Mouse (Mus musculus): ENCODE results near the gene Tmem248. TPM values are rescaled to one million over a fixed set of nuclear protein-coding genes. Genes with fewer than 3 reads are reported as not detected.

Gene Tmem248
- total RNA-seq (2022), result 10 to 100 TPM; 40.7 to 43.8 (median 41.8) TPM

DNA sequence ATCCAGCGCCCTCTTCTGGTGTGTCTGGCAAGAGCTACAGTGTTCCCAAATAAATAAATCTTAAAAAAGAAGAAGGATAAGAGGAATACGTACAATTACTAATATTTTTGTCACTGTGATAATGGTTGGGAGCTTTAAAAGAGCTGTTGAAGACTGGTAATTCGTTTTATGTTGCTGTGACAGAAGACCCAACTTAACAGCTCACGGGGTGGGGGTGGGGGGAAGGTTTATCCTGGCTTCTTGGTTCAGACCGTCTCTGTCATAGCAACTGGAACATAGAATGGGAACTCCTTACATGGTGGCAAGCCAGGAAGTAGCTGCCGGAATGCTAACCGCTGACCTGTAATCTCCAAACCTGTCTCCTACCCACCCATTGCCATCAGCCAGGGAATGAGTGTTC is at the start of gene Tmem248:
Tmem248 (plus strand) TSS at position 301 of the 400 bp plus-strand sequence.
- DNase-seq (ENCODE audit: low spot score in 2 of 2), result no peak

DNA sequence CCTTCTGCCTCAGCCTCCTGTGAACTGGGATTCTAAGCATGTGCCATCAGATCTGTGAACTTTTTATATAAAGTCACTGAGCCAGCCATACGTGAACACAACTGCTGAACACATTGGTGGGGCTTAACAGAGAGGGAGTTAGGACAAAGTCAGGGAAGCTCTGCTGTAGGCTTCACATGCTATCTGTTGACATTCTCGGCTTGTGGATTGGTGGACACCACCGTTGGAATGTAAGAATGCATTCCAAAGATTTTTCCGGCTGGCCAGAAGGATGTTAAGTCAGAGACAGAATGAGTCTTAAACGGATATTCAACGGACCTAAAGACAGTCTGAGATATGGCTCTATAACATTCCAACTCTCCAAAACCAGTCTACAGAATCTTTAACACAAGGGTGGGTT is 47.8 kb upstream of the Tmem248 start:
- DNase-seq (ENCODE audit: low spot score in 2 of 2), result no peak

DNA sequence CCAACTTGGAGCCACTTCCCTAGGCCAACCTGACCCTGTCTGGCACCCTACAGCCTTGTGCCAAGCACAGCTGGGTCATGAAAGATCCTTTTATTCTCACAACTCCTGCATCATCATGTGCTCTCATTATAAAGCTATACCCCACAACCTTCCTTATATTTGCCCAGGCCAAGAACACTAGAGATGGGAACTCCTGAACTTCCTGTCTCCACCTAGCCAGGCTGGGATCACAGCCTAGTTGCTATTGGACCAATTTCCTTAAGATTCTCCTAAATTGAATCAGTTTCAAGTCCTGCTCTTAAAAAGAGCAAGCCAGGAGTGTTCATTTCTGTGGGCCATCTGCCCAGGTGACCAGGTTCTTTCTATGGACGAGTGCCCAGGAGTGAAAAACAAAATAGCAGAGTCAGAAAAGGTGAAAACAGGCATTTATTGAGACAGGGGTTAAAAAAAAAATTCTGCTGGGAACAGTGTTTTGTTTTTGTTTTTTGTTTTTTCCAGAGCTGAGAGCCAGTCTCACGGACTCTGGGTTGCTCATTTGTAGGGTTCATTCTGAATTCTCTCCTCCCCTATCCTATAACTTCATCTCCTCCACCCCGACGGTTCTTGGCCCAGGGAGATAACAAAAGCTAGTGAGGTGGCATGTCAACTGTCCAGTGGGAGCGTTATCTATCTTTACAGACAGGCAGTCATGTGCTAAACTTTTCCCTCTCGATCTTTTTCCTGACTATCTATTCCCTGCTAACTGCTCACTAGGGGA is 46.0 kb upstream of the Tmem248 start:
- DNase-seq (ENCODE audit: low spot score in 2 of 2), result no peak

DNA sequence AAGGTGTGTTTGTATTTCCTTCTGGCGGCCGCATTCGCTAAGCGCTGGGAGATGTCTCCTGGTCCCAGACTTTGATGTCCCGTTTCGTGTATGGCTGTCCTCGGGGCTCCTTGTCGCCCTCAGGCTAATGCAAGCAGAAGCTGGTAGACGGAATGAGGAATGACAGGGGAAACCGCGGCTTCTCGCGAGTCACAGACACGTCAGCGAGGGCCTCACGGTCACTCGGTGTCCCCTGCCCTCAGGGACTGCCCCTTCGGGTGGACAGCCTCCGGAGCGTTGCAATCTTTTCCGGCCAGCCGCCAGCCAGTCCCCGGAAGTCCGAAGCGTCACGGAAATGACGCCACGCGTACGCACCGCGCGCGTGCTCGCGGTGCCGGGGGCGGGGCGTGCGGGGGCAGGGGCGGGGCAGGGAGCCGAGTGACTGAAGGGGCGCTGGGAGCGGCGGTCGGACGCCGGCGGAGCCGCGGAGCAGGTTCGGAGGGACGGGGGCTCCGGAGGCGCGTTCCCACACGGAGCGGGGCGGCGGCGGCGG is 45.4 kb upstream of the Tmem248 start, which contains the start of gene Rabgef1:
Rabgef1 (plus strand) TSS at position 376 of the 532 bp plus-strand sequence.
- peak; percentile 89 to 90 for DNase-seq (ENCODE audit: low spot score in 2 of 2)

DNA sequence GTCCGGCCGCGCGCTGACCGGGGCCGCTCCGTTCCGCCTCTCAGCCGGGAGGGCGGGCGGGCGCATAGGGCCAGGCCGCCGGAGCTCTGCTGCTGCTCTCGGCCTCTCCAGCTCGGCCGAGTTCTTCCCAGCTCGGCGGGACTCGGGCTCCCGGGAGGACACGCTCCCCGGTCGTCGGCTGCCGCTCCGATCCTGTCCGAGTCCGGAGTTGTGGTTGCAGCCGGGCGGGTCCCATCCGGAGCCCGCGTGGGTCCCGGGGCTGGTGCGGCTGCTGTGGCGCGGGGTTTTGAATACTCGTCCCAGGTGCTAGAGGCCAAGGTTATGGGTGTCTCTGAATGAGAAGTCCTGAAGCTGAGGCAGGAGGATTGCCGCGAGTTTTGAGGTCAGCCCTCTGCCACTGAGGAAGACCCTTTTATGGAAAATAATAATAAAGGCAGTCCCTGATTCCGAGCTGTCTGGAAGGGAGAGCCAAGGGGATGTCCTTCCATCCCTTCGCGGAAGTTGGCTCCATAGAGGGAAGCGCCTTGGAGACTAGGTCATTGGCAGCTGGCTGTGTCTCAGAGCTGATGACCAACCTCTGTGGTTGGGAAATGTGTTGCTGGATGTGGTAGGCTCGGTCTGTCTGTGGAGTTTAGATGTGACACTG is 44.8 kb upstream of the Tmem248 start:
- peak; percentile 20 to 28 for DNase-seq (ENCODE audit: low spot score in 2 of 2)

DNA sequence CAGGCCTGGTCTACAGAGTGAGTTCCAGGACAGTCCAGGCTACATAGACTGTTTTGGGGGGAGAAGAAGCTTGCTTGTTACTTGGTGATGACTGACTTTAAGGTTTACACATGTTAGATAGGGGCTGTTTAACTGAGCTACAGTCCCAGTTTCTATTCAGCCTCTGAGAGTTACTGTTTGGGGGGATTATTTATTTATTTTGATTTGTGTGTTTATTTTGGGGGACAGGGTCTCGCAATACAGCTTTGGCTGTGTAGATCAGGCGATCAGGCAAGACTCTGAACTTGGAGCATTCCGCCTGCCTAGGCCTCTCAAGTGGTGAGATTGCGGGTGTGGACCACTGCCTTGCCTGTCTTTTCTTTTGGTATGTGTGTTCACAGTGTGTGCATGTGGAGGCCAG is 43.9 kb upstream of the Tmem248 start:
- no peak for DNase-seq (ENCODE audit: low spot score in 2 of 2)

DNA sequence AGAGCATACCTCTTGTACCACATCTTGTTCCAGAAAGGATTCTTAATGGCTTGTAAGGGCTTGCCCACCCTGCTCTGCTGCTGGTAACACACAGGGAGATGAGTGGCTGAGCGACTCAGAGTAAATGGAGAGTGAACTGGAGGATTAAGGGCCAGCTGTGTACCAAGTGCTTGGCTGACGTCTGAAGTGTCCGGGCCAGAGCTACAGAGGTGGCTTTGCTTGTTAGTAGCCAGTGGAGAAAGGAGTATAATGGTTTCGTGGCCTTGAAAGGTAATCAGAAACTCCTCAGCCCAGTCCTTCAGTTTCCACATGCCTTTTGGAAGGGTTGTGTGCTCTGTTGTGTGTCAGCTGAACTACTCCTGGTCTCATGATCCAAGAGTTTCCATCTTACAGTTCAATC is 39.0 kb upstream of the Tmem248 start:
- DNase-seq (ENCODE audit: low spot score in 2 of 2), result no peak

DNA sequence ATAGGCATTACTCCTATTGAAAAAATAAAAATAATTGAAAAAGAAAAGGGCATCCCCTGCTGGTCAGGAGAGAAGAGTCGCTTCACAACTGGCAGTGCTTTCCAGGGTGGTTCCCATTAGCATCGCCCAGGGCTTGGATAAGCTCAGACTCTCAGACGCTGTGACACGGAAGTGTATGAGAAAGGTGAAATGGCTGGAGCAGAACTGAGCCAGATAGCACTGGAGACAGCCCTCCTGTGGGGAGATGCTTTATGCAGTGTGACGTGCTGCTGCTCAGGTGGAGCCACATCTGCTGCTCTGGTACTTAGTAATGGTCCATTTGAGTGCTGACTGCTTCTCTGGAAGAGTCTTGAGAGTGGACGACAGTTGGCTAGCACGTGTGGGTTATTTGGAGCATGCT is 36.5 kb upstream of the Tmem248 start:
- DNase-seq (ENCODE audit: low spot score in 2 of 2), result no peak

DNA sequence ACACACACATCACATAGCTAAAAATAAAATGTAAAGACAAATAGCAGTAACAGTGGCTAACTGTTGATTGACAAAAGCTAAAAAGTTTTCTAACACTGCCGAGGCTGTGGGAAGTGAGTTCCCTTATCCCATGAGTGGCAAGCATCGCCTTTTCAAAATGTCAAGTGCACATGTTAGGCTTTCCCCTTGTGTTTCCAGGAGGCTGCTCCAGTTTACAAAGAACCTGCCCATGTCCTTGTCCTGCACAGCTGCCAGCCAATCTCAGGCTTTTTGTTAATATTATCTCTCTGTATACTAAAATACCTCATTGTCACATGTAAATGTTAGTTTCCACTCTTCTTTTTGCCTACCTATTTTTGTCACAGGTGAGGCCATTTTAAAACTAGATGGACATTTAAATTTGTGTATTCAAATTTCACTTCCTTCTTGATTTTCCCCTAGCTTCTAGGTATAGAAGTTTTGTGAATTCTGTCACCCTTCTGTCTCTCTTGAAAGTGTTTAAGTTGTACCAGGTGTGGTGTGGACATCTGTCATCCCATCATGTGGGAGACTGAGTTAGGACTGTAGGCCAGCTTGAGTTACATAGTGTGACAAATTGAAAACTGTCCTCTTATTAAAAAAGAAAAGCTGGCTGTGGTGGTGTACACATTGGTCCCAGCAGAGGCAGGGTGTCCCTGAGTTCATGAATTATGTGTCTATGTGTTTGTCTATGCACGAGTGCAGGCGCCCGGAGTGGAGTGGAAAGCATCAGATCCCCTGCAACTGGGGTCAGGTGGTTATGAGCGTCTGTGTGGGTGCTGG is 34.9 kb upstream of the Tmem248 start:
- DNase-seq (ENCODE audit: low spot score in 2 of 2), result no peak

DNA sequence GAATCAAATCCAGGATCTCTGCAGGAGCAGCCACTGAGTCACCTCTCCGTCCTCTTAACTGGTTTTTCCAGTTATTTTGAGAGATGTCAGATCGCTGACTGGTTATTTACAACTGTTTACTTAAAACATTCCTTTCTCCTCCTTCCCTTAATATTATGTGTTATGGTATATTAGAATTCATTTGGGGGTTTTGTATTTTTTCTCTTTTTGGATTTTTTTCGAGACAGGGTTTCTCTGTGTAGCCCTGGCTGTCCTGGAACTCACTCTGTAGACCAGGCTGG is 34.4 kb upstream of the Tmem248 start:
- no peak for DNase-seq (ENCODE audit: low spot score in 2 of 2)

DNA sequence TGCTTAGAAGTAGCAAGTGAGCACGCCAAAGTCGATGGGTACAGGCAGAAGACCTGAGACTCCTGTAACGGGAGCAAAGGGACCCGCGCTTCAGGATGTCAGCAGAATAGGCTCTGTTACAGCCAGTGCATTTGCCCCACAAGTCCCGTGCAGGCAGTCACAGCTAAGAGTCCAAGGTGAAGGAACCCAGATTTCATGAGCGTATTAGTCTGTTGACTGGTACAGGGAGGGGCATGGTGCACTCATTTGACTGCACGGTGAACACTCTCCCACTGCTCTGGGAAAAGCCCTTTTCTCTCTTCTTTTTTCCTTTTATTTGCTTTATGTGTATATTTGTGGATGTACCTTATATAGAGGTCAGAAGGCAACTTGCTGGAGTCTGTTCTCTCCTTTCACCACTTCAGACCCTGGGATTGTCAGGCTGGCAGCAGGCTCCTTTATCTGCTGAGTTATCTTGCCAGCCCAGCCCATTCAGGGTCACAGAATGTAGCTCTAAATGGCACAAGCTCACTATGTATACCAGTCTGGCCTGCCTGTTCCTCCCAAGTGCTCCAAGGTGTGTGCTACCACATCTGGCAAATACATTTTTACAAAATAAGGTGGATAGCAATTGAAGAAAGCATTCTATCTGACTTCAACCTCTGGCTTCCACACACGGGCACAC is 32.6 kb upstream of the Tmem248 start:
- DNase-seq (ENCODE audit: low spot score in 2 of 2), result no peak

DNA sequence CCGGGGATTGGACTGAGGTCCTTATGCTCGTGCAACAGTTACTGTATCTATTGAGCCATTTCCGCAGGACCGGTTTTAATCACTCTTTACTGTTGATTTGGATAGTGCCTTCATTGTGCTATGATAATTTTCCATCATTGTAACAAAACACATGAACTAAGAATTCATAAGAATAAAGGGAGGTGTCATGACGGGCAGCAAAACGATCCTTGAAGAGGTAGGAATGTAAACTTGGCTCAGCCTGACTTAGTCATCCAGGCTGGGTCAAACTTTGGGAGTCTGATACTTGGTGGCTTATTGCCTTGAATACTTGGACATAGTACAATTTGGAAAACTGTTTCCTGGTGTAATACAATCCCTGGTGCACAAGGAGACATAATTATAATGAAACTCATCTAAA is 31.6 kb upstream of the Tmem248 start:
- no peak for DNase-seq (ENCODE audit: low spot score in 2 of 2)

DNA sequence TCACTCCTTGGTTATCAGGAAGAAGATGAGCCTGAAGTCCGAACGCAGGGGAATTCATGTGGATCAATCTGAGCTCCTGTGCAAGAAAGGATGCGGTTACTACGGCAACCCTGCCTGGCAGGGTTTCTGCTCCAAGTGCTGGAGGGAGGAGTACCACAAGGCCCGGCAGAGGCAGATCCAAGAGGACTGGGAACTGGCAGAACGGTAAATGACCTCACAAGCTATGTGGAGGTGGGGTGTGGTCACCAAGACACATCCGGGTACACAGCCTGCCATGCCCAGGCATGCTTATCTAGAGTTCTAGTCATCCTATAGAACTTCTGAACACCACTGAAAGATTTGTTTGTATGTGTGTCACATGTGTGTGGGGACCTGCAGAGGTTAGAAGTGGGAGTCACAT is 29.5 kb upstream of the Tmem248 start:
- DNase-seq (ENCODE audit: low spot score in 2 of 2), result peak; percentile 39 to 42

DNA sequence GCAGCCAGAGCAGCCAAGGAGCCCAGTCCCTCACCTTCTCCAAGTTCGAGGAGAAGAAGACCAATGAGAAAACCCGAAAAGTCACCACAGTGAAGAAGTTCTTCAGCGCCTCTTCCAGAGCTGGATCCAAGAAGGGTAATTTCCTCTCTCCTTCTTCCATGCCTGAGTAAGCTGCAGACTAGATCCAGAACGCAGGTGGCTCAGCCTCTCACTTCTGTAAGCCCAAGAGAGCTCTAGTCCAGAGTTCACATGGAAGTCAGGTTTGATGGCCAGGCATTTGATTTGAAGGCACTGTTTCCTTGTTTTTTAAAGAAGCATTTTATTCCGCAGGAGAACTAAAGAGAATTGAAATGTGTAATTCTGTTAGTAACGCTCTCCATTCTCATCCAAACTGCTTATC is 26.0 kb upstream of the Tmem248 start:
- no peak for DNase-seq (ENCODE audit: low spot score in 2 of 2)

DNA sequence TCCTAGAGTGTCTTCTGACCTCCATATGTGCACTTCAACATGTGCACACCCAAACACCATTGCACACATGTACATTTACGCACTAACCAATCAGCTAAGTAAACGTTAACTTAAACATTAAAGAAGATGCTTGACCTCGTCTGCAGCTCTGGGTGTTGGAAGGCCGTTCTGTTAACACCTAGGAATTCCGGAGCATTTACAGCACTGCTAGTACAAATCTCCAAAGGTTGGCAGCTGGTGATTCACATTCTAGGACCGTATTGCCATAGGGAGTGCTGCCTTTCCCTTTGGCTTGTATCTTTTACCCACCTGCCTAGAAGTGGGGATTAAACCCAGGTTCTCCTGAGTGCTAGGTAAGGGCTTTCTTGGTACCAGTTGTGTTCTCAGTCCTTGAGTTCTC is 25.0 kb upstream of the Tmem248 start:
- no peak for DNase-seq (ENCODE audit: low spot score in 2 of 2)

DNA sequence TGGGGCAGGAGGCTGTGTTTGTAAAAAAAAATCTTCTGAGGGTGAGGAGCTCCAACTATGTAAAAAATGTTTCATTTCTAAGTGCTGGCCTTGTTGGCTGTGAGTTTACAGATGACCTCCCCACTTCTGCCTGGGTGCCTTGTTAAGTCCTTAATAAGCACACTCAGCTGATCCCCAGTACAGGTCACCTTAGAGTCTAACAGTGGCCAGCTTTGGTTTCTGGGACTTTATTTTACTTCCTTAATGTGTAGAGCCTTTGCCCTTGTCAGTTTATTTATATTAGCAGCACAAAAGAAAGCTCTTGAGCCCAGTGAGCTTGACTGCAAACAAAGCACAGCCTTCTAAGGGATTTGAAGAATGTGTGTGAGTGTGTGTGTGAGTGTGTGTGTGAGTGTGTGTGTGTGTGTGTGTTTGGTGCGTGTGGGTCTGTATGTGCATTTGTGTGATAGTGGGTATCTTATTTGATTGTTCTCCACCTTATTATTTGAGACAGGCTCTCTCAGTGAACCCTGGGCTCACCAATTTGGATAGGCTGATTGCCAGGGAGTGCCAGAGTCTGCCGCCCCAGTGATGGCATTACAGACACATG is 24.4 kb upstream of the Tmem248 start:
- no peak for DNase-seq (ENCODE audit: low spot score in 2 of 2)

DNA sequence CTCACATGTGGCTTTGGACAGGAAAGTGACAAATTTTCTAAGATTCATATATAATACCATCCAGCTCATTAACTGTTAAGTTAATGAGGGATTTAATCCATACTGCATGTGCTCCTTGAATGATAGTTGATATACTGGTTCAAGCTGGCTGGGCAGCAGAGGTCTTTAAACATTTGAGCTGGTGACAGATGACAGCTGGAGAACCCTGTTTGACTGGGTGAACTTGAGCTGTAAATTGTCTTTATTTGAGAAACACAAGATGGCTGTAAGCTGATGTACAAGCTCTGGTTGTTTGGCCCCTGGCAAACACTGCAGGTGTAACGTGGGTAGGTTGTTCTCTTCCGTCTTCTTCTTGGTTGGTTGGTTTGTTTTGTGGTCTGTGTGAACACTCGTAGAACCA is 23.1 kb upstream of the Tmem248 start:
- no peak for DNase-seq (ENCODE audit: low spot score in 2 of 2)

DNA sequence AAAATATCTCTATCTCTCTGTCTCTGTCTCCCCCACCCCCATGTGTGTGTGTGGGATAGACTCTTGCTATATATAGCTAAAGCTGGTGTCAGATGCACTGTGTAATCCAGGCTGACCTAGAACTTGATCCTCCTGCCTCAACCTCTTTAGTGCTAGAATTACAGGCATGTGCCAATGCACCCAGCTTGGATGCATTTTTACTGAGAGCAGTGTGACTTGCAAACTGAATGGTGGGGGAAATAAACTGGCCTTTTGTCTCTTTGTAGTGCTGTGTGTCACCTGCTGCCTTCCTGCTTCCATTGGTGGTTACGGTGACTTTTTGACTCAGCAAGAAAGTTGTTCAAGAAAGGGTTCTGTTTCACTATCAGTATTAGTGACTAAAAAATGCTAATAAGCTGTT is 20.6 kb upstream of the Tmem248 start:
- DNase-seq (ENCODE audit: low spot score in 2 of 2), result no peak

DNA sequence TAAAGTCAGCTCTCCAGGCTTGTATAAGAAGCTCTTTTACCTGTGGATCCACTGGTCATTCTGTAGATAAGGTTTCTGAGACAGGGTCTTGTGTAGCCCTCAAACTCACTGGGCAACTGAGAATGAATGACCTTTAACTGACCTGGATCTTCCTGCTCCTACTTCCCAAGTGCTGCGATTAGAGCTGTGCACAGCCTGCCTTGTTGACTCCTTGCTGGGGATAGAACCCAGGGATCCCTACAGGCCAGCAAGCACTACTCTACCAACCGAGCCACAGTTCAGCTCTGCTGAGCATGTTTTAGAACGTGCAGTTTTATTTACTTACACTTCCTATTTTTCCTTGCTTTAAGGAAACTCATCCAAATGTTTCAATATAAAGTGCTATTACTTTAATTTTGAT is 19.4 kb upstream of the Tmem248 start:
- DNase-seq (ENCODE audit: low spot score in 2 of 2), result no peak

DNA sequence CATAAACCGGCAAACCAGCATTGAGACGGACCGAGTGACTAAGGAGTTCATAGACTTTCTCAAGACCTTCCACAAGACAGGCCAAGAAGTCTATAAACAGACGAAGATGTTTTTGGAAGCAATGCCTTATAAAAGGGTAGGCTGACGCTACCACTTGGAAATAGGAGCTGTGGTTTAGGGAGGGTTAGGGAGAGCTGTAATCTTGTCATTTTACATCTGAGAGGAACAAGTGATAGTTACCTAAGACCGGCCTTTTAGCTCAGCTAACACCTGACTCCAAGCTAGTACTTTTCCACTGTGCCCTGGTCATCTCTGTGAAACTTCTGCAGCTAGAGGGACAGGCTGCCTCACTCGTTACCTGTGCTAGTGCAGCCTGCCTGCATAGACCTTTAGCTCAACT is 18.9 kb upstream of the Tmem248 start:
- DNase-seq (ENCODE audit: low spot score in 2 of 2), result no peak
